Mouse (Mus musculus): ENCODE measurements around the gene Tmem26. TPM values are rescaled to one million over a fixed set of nuclear protein-coding genes. Genes with fewer than 3 reads are reported as not detected.

Gene Tmem26
- polyA plus RNA-seq, 1 experiment from 2014 or later, result 10.6 TPM

- Histone ChIP-seq H3K9ac (no peak overlapping the region), H3K4me2 (replicated peaks) (no peak overlapping the region), H3K4me3 (replicated peaks) (no peak overlapping the region), H3K27ac (no peak overlapping the region), H3K4me1 (replicated peaks) (0 out of 2 replicates have a peak, but pooled peaks cover 5% of the 10 kb centered on the region), H3K27me3 (replicated peaks) (no peaks in the 10 kb centered on the region), H3K9me3 (no peaks in the 10 kb centered on the region), H3K36me3 (no peaks in the 10 kb centered on the region)
- ATAC-seq, result no peak
- 50% methylated on average over 9 of the region's 9 CpGs for WGBS
Observed at GRCm38 (mm10) chr10:68781067-68781868, 57.8 kb downstream of the Tmem26 start.

GRCm38 (mm10) chr10:68782724-68783123 is 59.3 kb downstream of the Tmem26 start:
- H3K4me2 ChIP-seq (replicated peaks), result no peak overlapping the region
- H3K4me3 ChIP-seq (replicated peaks), result no peak overlapping the region
- H3K9ac ChIP-seq, result no peak overlapping the region
- 84% methylated on average over 6 of the region's 6 CpGs for WGBS
- H3K4me1 ChIP-seq (replicated peaks), result 0 out of 2 replicates have a peak, but pooled peaks cover 5% of the 10 kb centered on the region
- no peaks in the 10 kb centered on the region for H3K36me3 ChIP-seq
- H3K27me3 ChIP-seq (replicated peaks), result no peaks in the 10 kb centered on the region
- ATAC-seq, result no peak
- no peaks in the 10 kb centered on the region for H3K9me3 ChIP-seq
- H3K27ac ChIP-seq, result no peak overlapping the region

- Histone ChIP-seq H3K27me3 (replicated peaks) (no peaks in the 10 kb centered on the region), H3K9ac (no peak overlapping the region), H3K4me1 (replicated peaks) (0 out of 2 replicates have a peak, but pooled peaks cover 5% of the 10 kb centered on the region), H3K9me3 (no peaks in the 10 kb centered on the region), H3K4me2 (replicated peaks) (no peak overlapping the region), H3K4me3 (replicated peaks) (no peak overlapping the region), H3K27ac (no peak overlapping the region), H3K36me3 (no peaks in the 10 kb centered on the region)
- ATAC-seq, result no peak
- WGBS, result 90% methylated on average over 2 of the region's 2 CpGs
Observed at GRCm38 (mm10) chr10:68783856-68784255, 60.4 kb downstream of the Tmem26 start.

GRCm38 (mm10) chr10:68784463-68784862 is 61.0 kb downstream of the Tmem26 start:
- H3K27me3 ChIP-seq (replicated peaks), result no peaks in the 10 kb centered on the region
- ATAC-seq, result no peak
- H3K9ac ChIP-seq, result no peak overlapping the region
- no peaks in the 10 kb centered on the region for H3K9me3 ChIP-seq
- H3K4me1 ChIP-seq (replicated peaks), result 0 out of 2 replicates have a peak, but pooled peaks cover 5% of the 10 kb centered on the region
- H3K4me3 ChIP-seq (replicated peaks), result no peak overlapping the region
- no peak overlapping the region for H3K27ac ChIP-seq
- no peak overlapping the region for H3K4me2 ChIP-seq (replicated peaks)
- no peaks in the 10 kb centered on the region for H3K36me3 ChIP-seq
- WGBS, result 92% methylated on average over 1 of the region's 1 CpGs

GRCm38 (mm10) chr10:68795466-68795865 is 72.0 kb downstream of the Tmem26 start:
- no peak overlapping the region for H3K27ac ChIP-seq
- no peak; the same call in 1 of the 2 replicates for ATAC-seq
- no peak overlapping the region for H3K4me3 ChIP-seq (replicated peaks)
- WGBS, result 23% methylated on average over 3 of the region's 3 CpGs
- H3K4me1 ChIP-seq (replicated peaks), result no peaks in the 10 kb centered on the region
- no peak overlapping the region for H3K4me2 ChIP-seq (replicated peaks)
- H3K36me3 ChIP-seq, result no peaks in the 10 kb centered on the region
- H3K9me3 ChIP-seq, result no peaks in the 10 kb centered on the region
- H3K27me3 ChIP-seq (replicated peaks), result no peaks in the 10 kb centered on the region
- no peak overlapping the region for H3K9ac ChIP-seq

GRCm38 (mm10) chr10:68799883-68800282 is 76.4 kb downstream of the Tmem26 start:
- WGBS, result 68% methylated on average over 7 of the region's 7 CpGs
- no peaks in the 10 kb centered on the region for H3K4me1 ChIP-seq (replicated peaks)

GRCm38 (mm10) chr10:68800339-68800738 is 76.9 kb downstream of the Tmem26 start:
- Histone ChIP-seq H3K4me3 (replicated peaks) (no peak overlapping the region), H3K4me2 (replicated peaks) (no peak overlapping the region), H3K27ac (no peak overlapping the region), H3K9me3 (no peaks in the 10 kb centered on the region), H3K36me3 (no peaks in the 10 kb centered on the region), H3K9ac (no peak overlapping the region), H3K4me1 (replicated peaks) (no peaks in the 10 kb centered on the region), H3K27me3 (replicated peaks) (no peaks in the 10 kb centered on the region)
- WGBS, result 84% methylated on average over 7 of the region's 7 CpGs
- ATAC-seq, result no peak

More at GRCm38 (mm10) chr10:68799883-68800282, 76.4 kb downstream of the Tmem26 start:
- Histone ChIP-seq H3K27ac (no peak overlapping the region), H3K36me3 (no peaks in the 10 kb centered on the region), H3K9me3 (no peaks in the 10 kb centered on the region), H3K9ac (no peak overlapping the region), H3K4me2 (replicated peaks) (no peak overlapping the region), H3K27me3 (replicated peaks) (no peaks in the 10 kb centered on the region), H3K4me3 (replicated peaks) (no peak overlapping the region)
- no peak for ATAC-seq

- no peak for ATAC-seq
- H3K27me3 ChIP-seq (replicated peaks), result no peaks in the 10 kb centered on the region
- no peak overlapping the region for H3K4me2 ChIP-seq (replicated peaks)
- H3K9ac ChIP-seq, result no peak overlapping the region
- H3K4me3 ChIP-seq (replicated peaks), result no peak overlapping the region
- 75% methylated on average over 1 of the region's 1 CpGs for WGBS
- H3K9me3 ChIP-seq, result no peaks in the 10 kb centered on the region
- H3K4me1 ChIP-seq (replicated peaks), result no peaks in the 10 kb centered on the region
- no peak overlapping the region for H3K27ac ChIP-seq
- no peaks in the 10 kb centered on the region for H3K36me3 ChIP-seq
Observed at GRCm38 (mm10) chr10:68806328-68806727, 82.9 kb downstream of the Tmem26 start.

GRCm38 (mm10) chr10:68810958-68811357 is 87.5 kb downstream of the Tmem26 start:
- 87% methylated on average over 5 of the region's 5 CpGs for WGBS
- H3K4me1 ChIP-seq (replicated peaks), result no peaks in the 10 kb centered on the region
- ATAC-seq, result no peak

GRCm38 (mm10) chr10:68812699-68813098 is 89.3 kb downstream of the Tmem26 start:
- ATAC-seq, result no peak
- no peaks in the 10 kb centered on the region for H3K9me3 ChIP-seq
- no peak overlapping the region for H3K9ac ChIP-seq
- no peak overlapping the region for H3K4me3 ChIP-seq (replicated peaks)
- no peaks in the 10 kb centered on the region for H3K36me3 ChIP-seq
- H3K4me1 ChIP-seq (replicated peaks), result no peaks in the 10 kb centered on the region
- 91% methylated on average over 12 of the region's 12 CpGs for WGBS
- no peak overlapping the region for H3K27ac ChIP-seq
- H3K4me2 ChIP-seq (replicated peaks), result no peak overlapping the region
- no peaks in the 10 kb centered on the region for H3K27me3 ChIP-seq (replicated peaks)

More at GRCm38 (mm10) chr10:68810958-68811357, 87.5 kb downstream of the Tmem26 start:
- Histone ChIP-seq H3K9me3 (no peaks in the 10 kb centered on the region), H3K27ac (no peak overlapping the region), H3K4me3 (replicated peaks) (no peak overlapping the region), H3K9ac (no peak overlapping the region), H3K27me3 (replicated peaks) (no peaks in the 10 kb centered on the region), H3K4me2 (replicated peaks) (no peak overlapping the region), H3K36me3 (no peaks in the 10 kb centered on the region)

- no peaks in the 10 kb centered on the region for H3K27me3 ChIP-seq (replicated peaks)
- WGBS, result 71% methylated on average over 4 of the region's 4 CpGs
- H3K36me3 ChIP-seq, result no peaks in the 10 kb centered on the region
- no peak overlapping the region for H3K4me3 ChIP-seq (replicated peaks)
- H3K9ac ChIP-seq, result no peak overlapping the region
- no peak overlapping the region for H3K27ac ChIP-seq
- H3K4me1 ChIP-seq (replicated peaks), result no peaks in the 10 kb centered on the region
- no peak overlapping the region for H3K4me2 ChIP-seq (replicated peaks)
- no peak for ATAC-seq
- H3K9me3 ChIP-seq, result no peaks in the 10 kb centered on the region
Observed at GRCm38 (mm10) chr10:68817281-68817680, 93.8 kb downstream of the Tmem26 start.

- ATAC-seq, result no peak
- Histone ChIP-seq H3K4me3 (replicated peaks) (no peak overlapping the region), H3K9ac (no peak overlapping the region), H3K9me3 (no peaks in the 10 kb centered on the region), H3K4me2 (replicated peaks) (no peak overlapping the region), H3K27ac (no peak overlapping the region), H3K36me3 (no peaks in the 10 kb centered on the region), H3K27me3 (replicated peaks) (no peaks in the 10 kb centered on the region), H3K4me1 (replicated peaks) (no peaks in the 10 kb centered on the region)
- WGBS, result 81% methylated on average over 10 of the region's 10 CpGs
Observed at GRCm38 (mm10) chr10:68818065-68818759, 94.8 kb downstream of the Tmem26 start.
